Mouse (Mus musculus): ENCODE data around the gene Kcna5. TPM values are rescaled to one million over a fixed set of nuclear protein-coding genes. Genes with fewer than 3 reads are reported as not detected.

Gene Kcna5
- polyA plus RNA-seq, 1 experiment, result 0.62 TPM

Other genes starting within 250 kb of the Kcna5 start
- gene Kcna1, start 111.0 kb upstream of the Kcna5 start, polyA plus RNA-seq (2012; rRNA removed), result 1.3 and 1.7 TPM in 2 replicates
- gene Kcna6, start 205.3 kb upstream of the Kcna5 start, polyA plus RNA-seq (2012; rRNA removed), result 4.2 and 4.8 TPM in 2 replicates

Measured in urinary bladder, adult 2 months (tissue).